Mouse (Mus musculus): ENCODE data around the gene Myadm.
"Not testable (repeated sequence)": the region's sequence is repeated elsewhere in the genome, so short reads cannot be mapped to it uniquely, and the experiment has no call there.

Myadm gene

DNA sequence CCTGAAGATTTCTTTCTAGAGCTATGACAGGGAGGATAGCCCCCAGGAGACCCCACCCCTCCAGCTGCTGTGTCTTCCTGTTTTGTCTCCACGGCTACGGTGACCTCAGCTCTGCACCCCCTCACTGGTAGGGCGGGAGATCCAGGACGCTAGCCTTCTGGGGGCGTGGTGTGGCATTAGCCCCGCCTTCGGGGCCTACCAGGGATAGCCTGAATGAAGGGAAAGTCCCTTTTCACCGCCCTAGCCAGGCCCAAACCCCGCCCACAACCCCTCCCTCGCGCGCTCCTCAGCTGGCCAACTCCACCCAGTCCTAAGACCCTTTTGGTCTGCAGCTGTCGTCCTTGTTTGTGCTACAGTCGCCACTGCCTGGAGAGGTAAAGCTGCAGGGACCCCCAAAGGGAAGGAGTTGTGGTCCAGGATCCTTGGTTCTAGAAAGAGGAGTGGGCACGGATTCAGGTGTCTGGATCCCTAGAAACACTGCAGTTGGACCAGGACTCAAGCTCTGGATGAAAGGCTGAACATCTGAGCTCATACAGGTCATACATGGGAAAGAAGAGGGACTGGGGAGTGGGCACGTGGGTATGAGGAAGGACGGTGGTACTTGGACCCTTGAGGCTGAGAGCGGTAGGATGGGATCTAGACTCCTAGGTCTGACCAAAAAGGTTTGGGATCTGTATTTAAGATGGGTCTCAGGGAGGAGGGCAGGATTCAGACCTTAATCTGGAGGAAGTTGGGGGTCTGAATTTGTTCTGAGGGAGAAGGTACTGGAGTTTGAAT is 1.6 kb downstream of the Myadm start:
- in situ Hi-C loops (cut with MboI) = no loop called here

DNA sequence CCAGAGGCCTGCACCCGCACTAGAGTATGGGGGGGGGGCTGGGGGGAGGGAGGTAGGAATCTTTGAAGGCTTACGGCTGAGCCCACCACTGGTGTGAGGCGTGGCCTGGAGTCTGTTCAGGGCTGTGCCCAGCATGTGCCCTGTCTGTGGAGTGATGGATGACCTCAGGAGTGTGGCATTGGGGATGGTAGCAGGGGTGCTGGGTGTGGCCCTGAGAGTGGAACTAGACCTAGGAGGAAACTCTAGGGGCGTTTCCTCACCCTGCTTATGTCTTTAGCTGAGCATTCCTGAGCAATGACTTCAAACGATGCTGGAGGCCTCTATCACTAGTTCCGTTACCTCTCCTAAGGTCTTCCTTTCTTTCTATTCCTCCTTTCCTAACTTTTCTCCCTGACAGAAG is 2.3 kb downstream of the Myadm start:
- in situ Hi-C loops (cut with MboI) = no loop called here

DNA sequence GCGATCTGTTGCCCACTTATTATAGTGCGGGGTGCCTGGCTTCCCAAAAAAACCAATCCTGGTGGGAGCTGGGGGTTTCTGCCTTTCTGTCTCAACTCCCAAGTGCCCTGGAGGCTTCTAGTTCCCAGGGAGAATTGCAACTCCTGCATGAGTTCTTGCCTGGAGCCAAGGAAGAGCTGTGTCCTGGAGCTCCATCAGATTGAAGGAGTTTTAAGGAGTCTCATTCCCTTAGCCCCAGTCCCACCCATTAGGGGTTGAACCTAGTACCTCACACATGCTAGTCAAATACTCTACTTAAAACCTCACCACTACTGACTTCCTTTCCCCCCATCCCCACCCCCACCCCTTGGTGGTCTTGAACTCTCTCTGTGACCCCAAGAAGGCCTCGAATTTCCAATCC is 2.9 kb downstream of the Myadm start:
- in situ Hi-C loops (cut with MboI) = no loop called here

DNA sequence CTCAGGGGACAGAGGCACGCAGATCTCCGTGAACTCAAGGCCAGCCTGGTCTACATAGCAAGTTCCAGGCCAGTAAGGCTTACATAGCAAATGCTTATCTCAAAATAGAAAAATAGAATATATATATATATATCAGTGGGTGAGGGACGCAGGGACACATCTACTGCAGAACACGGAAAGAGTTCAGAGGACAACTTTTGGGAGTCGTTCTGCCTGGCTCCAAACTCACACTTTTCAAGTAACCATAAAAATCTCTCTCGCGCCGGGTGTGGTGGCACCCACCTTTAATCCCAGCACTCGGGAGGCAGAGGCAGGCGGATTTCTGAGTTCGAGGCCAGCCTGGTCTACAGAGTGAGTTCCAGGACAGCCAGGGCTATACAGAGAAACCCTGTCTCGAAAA is 3.4 kb downstream of the Myadm start:
- in situ Hi-C loops (cut with MboI) = not testable (repeated sequence)

DNA sequence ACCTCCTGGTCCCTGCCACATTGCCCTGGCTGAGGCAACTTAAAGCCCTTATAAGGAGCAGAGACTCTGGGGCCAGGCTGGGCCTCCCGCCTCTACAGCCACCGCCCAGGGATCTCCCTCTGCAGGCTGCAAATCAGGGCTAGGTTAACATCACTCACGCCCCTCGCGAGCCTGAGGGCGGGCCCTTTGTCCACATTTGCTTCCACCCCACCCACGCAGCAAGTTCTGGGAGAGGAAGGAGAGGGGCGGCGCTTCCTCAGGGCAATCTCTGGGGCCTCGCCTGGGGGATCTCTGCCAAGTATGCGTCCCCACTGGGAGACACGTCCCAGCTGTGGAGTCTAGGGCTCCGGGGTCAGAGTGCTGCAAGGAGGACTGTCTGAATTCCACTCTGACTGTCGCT is 3.9 kb downstream of the Myadm start:
- in situ Hi-C loops (cut with MboI) = no loop called here

DNA sequence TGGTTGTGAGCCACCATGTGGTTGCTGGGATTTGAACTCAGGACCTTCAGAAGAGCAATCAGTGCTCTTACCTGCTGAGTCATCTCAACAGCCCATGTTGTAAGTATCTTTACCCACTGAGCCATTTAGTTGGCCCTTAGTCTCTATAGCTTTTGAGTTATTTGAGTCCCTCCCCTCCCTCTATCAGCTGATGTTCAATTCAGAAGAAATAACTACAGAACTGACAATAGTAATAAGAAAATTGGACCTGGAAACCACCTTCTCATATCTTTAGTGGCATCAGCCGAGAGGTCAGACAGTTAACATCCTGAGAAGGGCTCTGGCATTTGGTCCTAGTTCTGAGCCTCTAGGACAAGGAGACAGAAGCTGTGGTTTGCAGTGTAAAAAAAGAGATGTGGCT is 5.9 kb downstream of the Myadm start:
- in situ Hi-C loops (cut with MboI) = no loop called here

DNA sequence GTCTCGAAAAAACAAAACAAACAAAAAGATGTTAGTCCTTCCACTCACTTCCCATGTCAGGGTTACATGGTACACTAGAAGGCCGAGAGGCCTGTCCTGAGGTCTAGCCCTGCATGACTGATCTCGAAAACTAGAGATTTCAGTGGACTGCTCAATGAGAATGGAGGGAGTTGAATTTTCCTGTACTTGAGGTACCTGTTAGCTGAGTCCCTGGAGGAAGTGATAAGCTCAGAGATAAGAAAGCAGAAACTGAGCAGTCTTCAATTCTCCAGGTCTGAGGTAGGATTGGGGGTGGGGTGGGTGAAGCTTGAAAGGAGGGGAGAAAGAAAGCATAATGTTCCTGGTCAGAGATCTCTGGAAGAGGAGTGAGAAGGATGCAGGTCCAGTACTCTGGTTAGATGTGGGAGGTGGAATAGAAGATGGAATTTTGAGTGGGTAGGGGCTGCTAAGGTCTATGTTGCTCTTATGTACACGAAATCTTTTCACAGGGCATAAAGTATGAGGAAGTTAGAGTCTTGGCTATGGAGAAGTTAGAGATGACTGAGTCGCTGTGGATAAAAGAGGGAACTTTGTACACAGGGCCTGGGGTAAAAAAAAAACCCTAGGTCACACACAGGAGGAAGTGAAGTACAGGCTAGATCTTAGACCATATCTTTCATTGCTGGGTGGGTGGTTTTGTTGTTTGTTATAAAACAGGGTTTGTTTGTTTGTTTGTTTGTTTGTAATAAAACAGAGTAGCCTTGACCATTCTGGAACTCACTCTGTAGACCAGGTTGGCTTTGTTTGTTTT is 6.6 kb downstream of the Myadm start:
- in situ Hi-C loops (cut with MboI) = no loop called here

DNA sequence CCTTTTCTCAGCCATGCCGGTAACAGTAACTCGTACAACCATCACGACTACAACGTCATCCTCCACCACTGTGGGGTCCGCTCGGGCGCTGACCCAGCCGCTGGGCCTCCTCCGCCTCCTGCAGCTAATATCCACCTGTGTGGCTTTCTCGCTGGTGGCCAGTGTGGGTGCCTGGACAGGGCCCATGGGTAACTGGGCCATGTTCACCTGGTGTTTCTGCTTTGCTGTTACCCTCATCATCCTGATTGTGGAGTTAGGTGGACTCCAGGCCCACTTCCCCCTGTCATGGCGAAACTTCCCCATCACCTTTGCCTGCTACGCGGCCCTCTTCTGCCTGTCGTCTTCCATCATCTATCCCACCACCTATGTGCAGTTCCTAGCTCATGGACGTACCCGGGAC is 7.8 kb downstream of the Myadm start:
- in situ Hi-C loops (cut with MboI) = no loop called here

DNA sequence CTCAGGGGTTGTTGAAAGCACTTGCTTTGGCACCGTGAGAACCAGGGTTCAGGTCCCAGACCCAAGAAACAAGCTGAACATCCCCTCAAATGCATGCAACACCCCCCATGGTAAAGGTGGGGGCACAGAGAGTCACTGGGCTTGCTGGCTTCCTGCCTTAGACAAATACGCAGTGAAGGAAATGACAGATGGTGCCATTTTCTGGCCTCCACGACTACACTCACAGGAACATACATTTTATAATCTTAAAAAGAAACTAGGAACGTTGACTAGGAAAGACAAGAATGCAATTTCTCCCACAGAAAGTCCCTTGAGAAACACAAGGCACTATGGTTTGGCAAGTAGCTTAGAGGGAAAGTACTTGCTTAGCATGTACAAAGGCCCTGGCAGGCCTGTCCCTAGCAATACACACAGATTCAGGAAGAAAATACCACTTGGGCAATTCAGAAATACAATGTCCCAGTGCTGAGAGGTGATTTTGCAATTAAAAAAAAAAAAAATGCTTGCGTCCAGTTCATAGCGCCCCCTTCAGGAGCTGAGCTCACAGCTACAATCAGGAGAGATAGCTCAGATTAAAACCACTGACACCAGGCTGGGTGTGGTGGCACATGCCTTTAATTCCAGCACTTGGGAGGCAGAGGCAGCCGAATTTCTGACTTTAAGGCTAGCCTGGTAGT is 11.2 kb downstream of the Myadm start:
- in situ Hi-C loops (cut with MboI) = no loop called here

DNA sequence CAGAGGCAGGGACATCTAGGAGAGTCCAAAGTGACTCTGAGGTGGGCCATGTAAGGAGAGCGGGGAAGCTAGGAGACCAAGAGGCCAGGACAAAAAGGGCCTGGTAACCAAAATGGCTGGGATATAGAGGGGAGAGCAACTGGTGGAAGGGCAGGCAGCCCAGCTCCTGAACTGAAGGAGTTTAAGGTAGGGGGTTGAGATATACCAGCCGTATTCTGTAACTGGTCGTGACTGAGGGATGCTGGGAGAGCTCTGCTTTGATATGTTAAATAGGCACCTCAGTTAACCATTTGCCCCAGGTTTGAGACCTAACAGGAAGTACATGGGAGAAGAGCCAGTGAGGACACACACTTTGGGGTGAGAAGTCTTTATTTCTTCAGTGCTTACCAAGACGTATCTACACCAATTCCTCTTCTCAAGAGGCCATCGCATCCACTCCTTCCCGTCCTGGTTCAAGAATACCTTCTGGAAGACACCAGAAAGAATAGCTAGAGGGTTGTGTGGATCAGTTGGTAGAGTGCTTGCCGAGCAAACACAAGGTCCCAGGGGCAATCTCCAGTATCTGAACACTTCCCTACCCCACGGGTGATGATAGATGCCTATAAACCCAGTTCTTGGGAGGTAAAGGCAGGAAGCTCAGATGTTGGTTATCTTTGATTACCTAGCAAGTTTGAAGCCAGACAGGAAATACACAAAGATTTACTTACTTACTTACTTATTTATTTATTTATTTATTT is 12.2 kb downstream of the Myadm start:
- in situ Hi-C loops (cut with MboI) = no loop called here

DNA sequence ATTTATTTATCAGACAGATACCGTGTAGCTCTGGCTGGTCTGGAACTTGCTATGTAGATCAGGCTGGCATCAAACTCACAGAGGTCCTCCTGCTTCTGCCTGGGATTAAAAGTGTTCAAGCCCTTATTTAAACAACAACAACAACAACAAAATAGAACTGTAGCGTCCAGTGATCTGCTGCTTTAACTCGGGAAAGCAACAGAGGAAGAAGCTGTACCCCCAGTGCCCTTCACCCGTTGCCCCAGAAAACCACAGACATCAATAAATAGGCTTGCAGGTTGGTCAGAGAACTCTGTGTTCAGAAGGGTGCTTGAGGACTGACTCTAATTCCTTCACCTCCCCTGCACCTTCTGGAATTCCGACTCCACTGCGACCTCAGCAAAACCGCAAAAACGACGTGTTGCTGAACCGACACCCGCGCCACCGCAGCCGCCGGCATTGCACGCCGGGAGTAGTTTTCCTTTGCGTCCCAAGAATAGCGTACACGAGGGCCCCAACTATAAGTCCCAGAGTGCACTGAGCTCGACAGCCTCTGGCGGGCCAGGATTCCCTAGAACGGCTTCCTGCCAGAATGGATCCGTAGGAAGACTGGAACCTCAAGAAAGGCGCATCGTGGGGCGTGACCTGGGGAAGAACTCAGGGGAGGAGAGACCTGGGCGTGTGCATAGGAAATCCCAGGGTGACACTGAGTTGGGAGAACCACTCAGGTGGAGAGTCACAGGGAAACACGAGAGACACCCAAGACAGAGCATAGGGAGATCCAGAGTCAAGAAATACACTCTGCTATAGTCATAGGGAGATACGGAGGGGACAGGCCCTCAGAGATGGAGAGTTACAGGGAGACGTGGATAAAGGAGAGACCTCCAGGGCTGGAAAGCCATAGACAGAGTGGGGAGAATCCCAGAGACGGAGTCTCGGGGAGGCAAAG is 13.0 kb downstream of the Myadm start:
- in situ Hi-C loops (cut with MboI) = no loop called here

DNA sequence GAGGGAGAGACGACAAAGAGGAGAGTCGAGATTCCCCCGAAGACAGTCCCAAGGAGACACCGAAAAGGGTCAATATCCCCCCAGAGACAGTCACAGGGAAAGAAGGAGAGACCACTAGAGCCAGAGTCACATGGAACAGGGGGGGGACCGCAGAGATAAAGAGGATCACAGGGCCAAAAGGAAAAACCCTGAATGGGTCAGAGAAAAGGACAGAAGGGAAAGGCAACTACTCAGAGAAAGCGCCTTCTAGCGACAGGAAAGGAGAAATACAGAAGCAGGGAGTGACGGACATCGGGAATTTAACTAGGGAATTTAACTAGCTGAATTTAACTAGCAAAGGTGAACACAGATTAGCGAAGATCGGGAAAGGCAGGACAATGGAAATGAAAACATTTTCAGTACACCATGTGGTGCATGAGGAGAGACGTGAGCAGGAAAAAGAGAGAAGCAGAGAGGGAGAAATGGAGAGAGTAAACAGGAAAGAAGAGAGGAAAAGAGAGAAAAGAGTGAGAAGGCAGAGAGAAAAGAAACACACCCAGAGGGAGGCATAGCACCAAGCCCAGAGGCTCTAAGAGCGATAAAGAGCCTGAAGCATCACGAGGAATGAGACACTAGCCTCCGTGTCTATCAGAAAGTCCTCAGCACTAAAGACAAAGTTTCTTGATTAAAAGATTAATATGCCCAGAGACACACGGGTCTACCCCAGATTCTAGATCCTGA is 13.8 kb downstream of the Myadm start:
- in situ Hi-C loops (cut with MboI) = no loop called here

DNA sequence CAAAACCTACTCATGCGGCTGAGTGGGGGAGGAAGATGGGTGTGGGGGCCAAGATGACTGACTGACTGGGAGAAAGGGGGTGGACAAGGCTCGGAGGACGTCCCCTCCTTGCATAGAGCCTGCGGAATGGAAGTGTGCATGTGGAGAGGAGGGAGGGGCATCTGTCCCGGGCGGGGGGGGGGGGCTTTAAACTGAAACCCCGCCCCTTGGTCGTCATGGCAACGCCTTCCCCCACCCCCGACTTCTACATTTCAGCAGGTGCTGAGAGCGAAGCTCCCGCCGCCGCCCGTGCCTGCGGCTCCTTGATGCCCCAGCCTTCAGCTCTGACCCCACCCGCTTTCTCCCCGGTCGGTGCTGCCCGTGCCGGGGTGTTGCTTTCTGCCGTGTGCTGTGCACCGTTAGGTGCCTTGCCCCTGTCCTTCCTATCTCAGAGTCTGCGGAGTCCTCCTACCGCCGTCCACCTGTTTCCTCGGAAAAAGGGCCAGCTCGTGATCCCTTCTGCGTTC is 14.4 kb downstream of the Myadm start:
- in situ Hi-C loops (cut with MboI) = no loop called here

DNA sequence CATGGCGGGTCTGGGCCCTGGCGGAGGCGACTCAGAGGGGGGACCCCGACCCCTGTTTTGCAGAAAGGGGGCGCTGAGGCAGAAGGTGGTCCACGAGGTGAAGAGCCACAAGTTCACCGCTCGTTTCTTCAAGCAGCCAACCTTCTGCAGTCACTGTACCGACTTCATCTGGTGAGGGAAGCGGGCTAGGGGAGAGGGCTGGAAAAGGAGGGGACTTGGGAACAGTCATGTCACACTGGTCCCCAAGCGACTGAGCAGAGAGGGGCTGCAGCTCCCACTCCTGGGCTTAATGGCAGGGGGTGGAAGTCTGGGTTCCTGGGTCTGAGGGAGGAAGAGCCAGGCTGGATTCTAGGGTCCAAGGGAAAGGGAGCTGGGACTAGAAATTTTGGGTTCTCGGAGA is 14.9 kb downstream of the Myadm start:
- in situ Hi-C loops (cut with MboI) = no loop called here

DNA sequence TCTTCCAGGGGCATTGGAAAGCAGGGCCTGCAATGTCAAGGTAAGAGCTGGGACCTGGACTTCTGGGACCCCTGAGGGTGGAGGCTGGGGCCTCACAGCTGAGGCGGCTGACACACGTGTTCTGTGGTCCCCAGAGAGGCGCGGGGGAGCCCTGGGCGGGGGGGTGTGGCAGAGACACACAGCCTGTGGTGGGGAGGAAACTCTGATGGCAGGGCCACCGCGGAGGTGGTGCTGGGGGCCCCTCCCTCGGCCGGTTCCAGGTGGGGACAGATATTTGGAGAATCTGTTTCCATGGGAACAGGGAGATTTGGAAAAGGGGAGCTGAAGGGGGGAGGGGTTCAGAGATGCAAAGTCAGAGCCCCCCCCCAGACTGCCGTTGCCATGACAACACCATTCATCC is 15.4 kb downstream of the Myadm start:
- in situ Hi-C loops (cut with MboI) = no loop called here

DNA sequence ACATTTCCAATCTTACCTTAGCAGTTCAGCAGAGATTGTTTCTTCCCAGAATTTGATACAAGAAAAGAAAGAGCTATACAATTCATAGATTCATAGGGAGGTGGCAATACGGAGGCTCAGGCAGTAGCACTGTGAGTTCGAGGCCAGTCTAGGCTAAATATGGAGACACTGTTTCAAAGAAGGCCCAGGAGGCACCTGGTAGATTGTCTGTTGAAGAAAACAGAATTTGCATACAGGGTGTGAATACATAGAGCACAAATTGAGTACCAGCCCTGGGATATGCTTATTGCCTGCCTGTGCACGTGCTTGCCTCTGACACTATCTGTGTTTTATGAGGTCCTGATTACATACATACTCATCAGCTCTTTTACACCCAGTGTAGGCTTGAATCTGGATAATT is 17.5 kb downstream of the Myadm start:
- in situ Hi-C loops (cut with MboI) = no loop called here

DNA sequence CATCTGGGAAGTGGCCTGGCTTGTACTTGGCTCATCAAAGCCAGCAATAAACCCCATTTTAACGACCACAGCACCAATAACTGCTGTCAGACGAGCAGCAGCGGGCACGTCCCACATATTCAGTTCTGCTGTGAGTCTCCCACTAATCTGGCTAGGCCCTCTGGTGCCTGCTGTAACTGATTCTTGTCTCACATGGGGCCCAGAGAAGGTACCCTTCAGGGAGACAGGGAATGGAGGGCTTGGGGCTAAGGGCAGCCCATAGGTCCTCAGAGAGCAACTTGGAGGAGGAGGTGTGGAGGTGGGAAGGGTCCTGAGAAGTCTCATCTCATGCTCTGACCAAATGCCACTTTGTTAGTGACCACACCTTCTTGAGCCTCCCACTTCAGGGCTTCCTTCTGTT is 19.8 kb downstream of the Myadm start:
- in situ Hi-C loops (cut with MboI) = no loop called here

DNA sequence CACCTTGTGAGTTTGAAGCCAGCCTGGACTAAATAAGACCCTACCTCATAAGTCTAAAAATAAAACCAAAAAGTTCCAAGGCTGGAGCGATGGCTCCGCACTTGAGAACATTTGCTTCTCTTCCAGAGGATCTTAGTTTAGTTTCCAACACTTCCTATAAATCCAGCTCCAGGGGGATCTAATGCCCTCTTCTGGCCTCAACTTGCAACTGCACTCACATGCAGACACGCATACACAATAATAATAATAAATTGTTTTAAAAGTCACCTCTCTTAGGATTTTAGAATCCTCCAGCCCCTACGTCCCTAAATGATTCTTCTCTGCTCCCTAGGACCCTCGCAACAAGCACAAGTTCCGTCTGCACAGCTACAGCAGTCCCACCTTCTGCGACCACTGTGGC is 21.4 kb downstream of the Myadm start:
- in situ Hi-C loops (cut with MboI) = no loop called here

DNA sequence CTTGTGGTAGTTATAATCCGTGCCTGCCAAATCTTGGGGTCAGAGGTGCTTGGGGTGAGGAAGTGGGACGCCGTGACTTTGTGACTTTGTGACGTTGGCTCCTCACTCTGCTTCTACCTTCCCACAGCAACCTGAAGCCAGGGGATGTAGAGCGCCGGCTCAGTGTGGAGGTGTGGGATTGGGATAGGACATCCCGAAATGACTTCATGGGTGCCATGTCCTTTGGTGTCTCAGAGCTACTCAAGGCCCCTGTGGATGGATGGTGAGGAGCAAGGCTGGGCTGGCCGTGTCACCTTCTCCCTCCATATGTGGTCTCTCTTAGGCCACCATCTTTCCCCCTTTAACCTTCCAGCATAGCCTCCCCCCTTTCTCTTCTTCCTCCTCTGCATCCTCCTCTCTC is 24.7 kb downstream of the Myadm start:
- in situ Hi-C loops (cut with MboI) = no loop called here

DNA sequence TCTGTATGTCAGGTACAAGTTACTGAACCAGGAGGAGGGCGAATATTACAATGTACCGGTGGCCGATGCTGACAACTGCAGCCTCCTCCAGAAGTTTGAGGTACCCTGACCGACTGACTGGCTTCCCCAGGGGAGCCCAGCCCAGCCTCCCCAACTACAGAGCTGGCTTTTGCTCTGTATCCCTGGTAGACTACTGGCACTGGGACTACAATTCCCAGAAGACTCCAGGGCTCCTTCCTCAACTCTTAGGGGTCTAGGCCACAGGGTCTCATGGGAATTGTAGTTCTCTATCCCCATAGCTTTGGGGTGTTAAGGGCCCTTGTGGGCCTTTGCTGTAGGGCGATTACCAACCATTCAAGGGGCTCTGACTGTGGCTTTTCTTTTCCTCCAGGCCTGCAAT is 25.2 kb downstream of the Myadm start:
- in situ Hi-C loops (cut with MboI) = no loop called here

All from mature B cell (primary cell).